Mouse (Mus musculus) spleen, embryonic (tissue): Measurements from ENCODE around the gene Eif3d.
"Not testable (repeated sequence)": the region's sequence is repeated elsewhere in the genome, so short reads cannot be mapped to it uniquely, and the experiment has no call there.

ENCODE experiments used
- CTCF ChIA-PET: fragments of 350-600 bp; sonication (Branson Sonifier 250); formaldehyde crosslinking; loops from one replicate; lab custom pipeline; 2022; lab: Charles Lee

Gene Eif3d

GRCm38 (mm10) chr15:77970470-77971292 is at the start of gene Eif3d:
Gene Eif3d (minus strand): TSS chr15:77970813.
- CTCF ChIA-PET, result no interaction called here

- CTCF ChIA-PET, result no interaction called here
These were observed 43.4 kb upstream of the Eif3d start for GRCm38 (mm10) chr15:78014046-78014445.

GRCm38 (mm10) chr15:78008206-78008605 is 37.6 kb upstream of the Eif3d start:
- CTCF ChIA-PET, result not testable (repeated sequence)

- CTCF ChIA-PET, result no interaction called here
These were observed 33.3 kb upstream of the Eif3d start for GRCm38 (mm10) chr15:78003929-78004328.

- CTCF ChIA-PET, result no interaction called here
These were observed 30.8 kb upstream of the Eif3d start for GRCm38 (mm10) chr15:78001400-78001799.

GRCm38 (mm10) chr15:77988541-77988940 is 17.9 kb upstream of the Eif3d start:
- CTCF ChIA-PET, result no interaction called here

- CTCF ChIA-PET, result no interaction called here
These were observed 12.8 kb upstream of the Eif3d start for GRCm38 (mm10) chr15:77983391-77983790.

GRCm38 (mm10) chr15:77982195-77982939 is 11.8 kb upstream of the Eif3d start:
- CTCF ChIA-PET, result interaction anchor here (0.7 kb wide), 1 partner anchor 78 kb away, joined by 3 read pairs; no protein-coding TSS in a partner anchor

- CTCF ChIA-PET, result interaction anchor here (0.7 kb wide), 1 partner anchor 908 kb away, joined by 4 read pairs; no protein-coding TSS in a partner anchor
These were observed 10.6 kb upstream of the Eif3d start for GRCm38 (mm10) chr15:77981181-77981680.

GRCm38 (mm10) chr15:77979427-77979865 is 8.8 kb upstream of the Eif3d start:
- CTCF ChIA-PET, result no interaction called here

- CTCF ChIA-PET, result no interaction called here
These were observed 7.0 kb upstream of the Eif3d start for GRCm38 (mm10) chr15:77977663-77978062.

GRCm38 (mm10) chr15:77974165-77974841 is 3.7 kb upstream of the Eif3d start:
- CTCF ChIA-PET, result no interaction called here

- CTCF ChIA-PET, result interaction anchor here (1.1 kb wide), 1 partner anchor 13 kb away, joined by 4 read pairs; the partner anchor contains the start of gene Foxred2
These were observed 608 bp downstream of the Eif3d start for GRCm38 (mm10) chr15:77969940-77970469.

GRCm38 (mm10) chr15:77965117-77965528 is 5.5 kb downstream of the Eif3d start:
- CTCF ChIA-PET, result interaction anchor here (0.5 to 0.7 kb wide), 2 partner anchors 250 to 497 kb away, joined by 3 to 4 read pairs; no protein-coding TSS in a partner anchor

GRCm38 (mm10) chr15:77962447-77962846 is 8.2 kb downstream of the Eif3d start:
- CTCF ChIA-PET, result no interaction called here

- CTCF ChIA-PET, result no interaction called here
These were observed 9.9 kb downstream of the Eif3d start for GRCm38 (mm10) chr15:77960693-77961092.

GRCm38 (mm10) chr15:77958071-77958470 is 12.5 kb downstream of the Eif3d start:
- CTCF ChIA-PET, result interaction anchor here (0.8 kb wide), 1 partner anchor 207 kb away, joined by 3 read pairs; no protein-coding TSS in a partner anchor

- CTCF ChIA-PET, result interaction anchor here (0.8 to 1.2 kb wide), 2 partner anchors 12 to 207 kb away, joined by 3 to 4 read pairs; no protein-coding TSS in a partner anchor
These were observed 13.0 kb downstream of the Eif3d start for GRCm38 (mm10) chr15:77957625-77958024.

GRCm38 (mm10) chr15:77956404-77956901 is 14.2 kb downstream of the Eif3d start, which contains the start of gene Foxred2:
Gene Foxred2 (minus strand): TSS chr15:77956722.
- CTCF ChIA-PET, result interaction anchor here (1.2 kb wide), 1 partner anchor 13 kb away, joined by 4 read pairs; no protein-coding TSS in a partner anchor
